Mouse (Mus musculus) kidney, adult 2 months (tissue): ENCODE data around the gene Phf20.

ENCODE experiments used
- CTCF ChIP-seq: fragments of 200-500 bp; conservative IDR thresholded peaks from 2 replicates; pipeline ENCODE4 v1.5.1; 2011; ENCODE audit warnings: low read depth, mild to moderate bottlenecking, control low read depth, low read length, moderate library complexity, mixed read lengths; ENCODE audit not compliant: insufficient read depth, insufficient read length
- POLR2A ChIP-seq: fragments of 200-500 bp; IDR thresholded peaks from one replicate; pipeline ENCODE4 v1.6.1; 2011; ENCODE audit warnings: low read depth, low read length, control low read depth

DNA sequence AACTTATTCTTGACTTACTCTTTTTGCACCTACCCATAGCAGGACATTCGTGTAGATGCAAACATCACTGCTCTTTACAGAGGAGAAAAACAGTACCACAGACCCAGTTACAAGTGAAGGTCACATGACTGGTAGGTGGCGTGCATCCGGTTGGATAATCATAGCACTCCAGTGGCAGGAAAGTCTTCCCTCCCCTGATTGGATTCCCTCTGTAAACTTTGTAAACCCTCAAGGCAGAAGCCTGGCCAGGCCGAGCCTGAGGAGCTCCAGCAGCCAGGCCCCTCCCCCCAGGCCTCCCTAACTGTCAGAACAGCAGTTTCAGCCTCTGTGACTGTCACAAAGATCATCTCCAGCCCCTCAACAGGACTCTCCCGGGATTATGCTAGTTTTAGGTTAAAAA is 128.4 kb downstream of the Phf20 start:
- TF ChIP-seq POLR2A (no peak), CTCF (no peak)
